Mouse (Mus musculus): Measurements from ENCODE around the gene Dnali1.

The Dnali1 gene

DNA sequence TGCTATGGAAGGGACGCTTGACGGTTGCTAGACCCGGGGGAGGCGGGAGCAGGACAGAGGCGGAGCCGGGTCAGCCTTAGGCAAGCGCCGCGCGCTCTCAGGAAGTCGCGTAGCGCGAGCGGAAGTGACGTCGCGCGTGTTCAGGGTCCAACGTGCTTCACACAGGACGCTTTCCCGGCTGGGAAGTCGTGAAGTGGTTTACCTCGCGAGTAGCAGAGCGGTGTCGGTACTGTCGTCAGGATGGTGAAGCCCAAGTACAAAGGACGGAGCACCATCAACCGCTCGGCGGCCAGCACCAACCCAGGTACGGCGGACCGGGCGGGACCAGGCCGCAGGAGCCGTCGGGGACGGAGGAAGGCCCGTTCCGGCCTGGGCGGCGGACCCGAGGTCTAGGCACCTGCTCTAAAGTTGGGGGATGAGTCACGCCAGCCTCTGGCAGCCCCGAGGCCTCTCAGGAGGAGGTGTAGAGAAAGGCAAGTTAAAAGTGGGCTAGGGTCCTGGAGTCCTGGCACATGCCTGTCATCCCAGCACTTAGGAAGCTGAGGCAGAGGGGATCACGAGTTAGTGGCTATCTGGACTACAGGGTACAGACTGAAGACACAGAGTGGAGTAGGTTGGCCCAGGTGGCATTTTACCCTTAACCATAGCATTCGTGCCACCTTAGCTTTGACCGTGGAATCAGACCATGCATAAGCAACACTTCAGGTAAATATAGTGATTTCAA lies 35.5 kb downstream of the Dnali1 start:
- DNase-seq: peak; percentile 98

- DNase-seq: no peak
Observed at GRCm38 (mm10) chr4:125020780-125021538, 44.5 kb downstream of the Dnali1 start.

- DNase-seq: peak; percentile 69
Observed at GRCm38 (mm10) chr4:125017431-125017830, 48.1 kb downstream of the Dnali1 start.

DNA sequence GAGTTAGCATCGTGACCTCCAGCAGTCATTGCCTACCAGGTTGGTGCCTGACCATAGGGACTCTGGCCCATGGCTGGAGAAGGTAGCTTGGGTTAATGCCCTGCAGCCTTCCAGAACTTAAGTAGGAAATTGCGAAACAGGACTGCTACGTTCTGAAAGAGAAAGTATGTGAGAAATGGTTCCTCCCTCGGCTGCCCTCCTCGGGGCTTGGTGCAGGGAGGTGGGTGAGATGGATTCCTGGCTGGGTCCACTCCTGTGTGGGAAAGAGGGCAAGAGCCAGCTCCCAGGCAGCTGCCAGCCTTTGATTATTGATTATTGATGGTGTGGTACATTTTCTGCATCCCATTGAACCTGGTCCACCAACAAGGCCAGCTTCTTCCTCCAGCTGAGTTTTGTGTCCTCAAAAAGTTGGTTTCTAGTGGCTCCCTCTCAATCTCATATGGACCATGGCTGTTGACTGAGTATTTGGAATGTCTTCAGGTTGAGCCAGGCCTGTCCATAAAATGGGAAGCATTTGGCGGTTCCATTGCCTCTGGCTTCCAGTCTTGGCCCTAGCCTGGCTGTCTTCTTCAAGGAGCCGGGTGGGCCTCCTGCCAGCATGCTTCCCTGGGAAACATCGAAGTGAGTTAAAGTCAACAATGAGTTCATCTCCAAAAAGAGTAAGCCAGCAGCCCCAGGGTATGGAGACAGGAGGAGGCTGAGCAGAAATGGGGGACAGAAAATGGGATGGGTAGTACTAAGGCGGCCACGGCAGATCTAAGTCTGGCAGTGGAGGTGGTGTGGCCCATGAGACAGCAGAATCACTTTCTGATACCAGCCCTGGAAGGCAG lies 49.5 kb downstream of the Dnali1 start, which contains the start of gene Gnl2:
Gnl2 (plus strand) TSS at position 780 of the 830 bp plus-strand sequence.
- peak; percentile 65 for DNase-seq

- DNase-seq: no peak
Observed at GRCm38 (mm10) chr4:125008712-125009111, 56.8 kb downstream of the Dnali1 start.

DNA sequence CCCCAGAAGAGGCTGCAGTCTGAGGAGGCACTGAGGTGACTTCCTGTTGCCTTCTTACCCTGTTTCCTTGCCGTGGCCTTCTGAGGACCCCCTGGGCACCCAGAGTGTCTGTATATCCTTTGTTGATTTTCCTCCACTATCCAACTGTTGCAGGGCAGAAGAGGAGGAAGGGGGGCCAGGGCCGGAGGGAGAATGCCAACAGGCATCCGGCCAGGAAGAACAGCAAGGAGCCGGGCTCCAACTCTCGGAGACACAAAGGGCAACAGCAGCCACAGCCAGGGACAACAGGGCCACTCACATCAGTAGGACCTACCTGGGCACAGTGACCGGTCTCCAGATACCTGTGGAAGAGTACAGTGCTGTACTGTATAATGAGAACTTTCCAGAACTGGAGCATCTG lies 57.3 kb downstream of the Dnali1 start:
- no peak for DNase-seq

DNA sequence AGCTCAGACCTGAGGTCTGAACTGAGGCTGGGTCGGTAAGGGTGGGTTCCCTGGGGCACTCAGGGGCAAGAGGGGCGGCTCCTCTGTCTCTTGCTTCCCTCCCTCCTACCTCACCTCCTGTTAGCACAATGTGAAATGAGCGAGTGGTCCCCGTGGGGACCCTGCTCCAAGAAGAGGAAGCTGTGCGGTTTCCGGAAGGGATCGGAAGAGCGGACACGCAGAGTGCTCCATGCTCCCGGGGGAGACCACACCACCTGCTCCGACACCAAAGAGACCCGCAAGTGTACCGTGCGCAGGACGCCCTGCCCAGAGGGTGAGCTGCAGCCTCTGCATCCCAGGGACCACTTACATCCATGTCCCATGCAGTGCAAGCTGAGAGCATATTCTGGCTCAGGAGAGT lies 58.0 kb downstream of the Dnali1 start:
- DNase-seq: no peak

Data from lung, postnatal 36 days (tissue).